ENCODE assay signal across 26 mouse cellular contexts in the genomic region with DNA sequence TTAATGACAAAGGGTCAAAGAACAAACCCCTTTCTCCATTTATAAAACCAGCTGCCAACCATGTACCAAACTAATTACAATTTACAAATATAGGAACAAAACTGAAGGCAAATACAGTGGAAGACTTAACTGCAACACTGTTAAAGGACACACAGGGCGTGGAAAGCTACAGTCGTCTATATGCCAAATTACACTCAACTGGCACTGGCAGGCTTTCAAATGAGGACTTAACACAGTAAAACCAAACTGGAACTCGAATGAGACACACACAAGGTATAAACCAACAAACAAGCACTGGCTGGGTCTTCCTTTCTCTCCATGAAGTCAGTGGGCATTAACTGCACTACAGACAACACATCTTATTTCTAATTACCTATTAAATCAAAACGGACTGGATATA.
"Had no signal": no experiment of that assay in that cellular context is flagged by ENCODE, and none has a peak within 500 bp of the region (broad histone marks: within the 10 kb centered on the region; RNA-seq: fewer than 3 reads in every experiment).

No protein-coding gene starts in this region.

- H3K4me3 ChIP-seq: gastrocnemius, adult 2 months; heart, adult 2 months; heart, embryonic 10.5 days; heart, embryonic 12.5 days; hindbrain, embryonic 10.5 days; hindbrain, embryonic 12.5 days; intestine, embryonic 15.5 days; limb, embryonic 10.5 days; limb, embryonic 12.5 days; liver, embryonic 13.5 days; liver, embryonic 15.5 days had no signal

- H3K4me1 ChIP-seq: heart, embryonic 12.5 days; liver, embryonic 13.5 days had no signal

- ATAC-seq: hindbrain, embryonic 16.5 days; inflammation-experienced regulatory T-cells, adult 6 months; intestine, embryonic 15.5 days; intestine, postnatal 0 days had no signal

- DNase-seq: gastrocnemius, adult 2 months; gastrocnemius, postnatal 10 days; gastrocnemius, postnatal 25 days; heart, adult 2 months; heart, postnatal 10 days; heart, postnatal 4 days; kidney, adult 18-20 months; kidney, adult 8-10 months; kidney, postnatal 10 days; kidney, postnatal 25 days; kidney, postnatal 4 days; liver; liver, embryonic 13.5 days had no signal

- H3K27me3 ChIP-seq: heart, embryonic 12.5 days; hindbrain, embryonic 12.5 days; intestine, embryonic 15.5 days; limb, embryonic 12.5 days; liver, embryonic 13.5 days; liver, embryonic 15.5 days had no signal

- H3K4me2 ChIP-seq: heart, embryonic 12.5 days; hindbrain, embryonic 12.5 days; hindbrain, embryonic 14.5 days; intestine, embryonic 15.5 days; limb, embryonic 12.5 days; liver, embryonic 11.5 days; liver, embryonic 13.5 days; liver, embryonic 15.5 days had no signal

- H3K9me3 ChIP-seq: heart, embryonic 10.5 days; heart, embryonic 12.5 days; hindbrain, embryonic 12.5 days; intestine, embryonic 15.5 days; limb, embryonic 10.5 days; liver, embryonic 13.5 days; liver, embryonic 15.5 days had no signal

- H3K27ac ChIP-seq: gastrocnemius, adult 2 months; heart, adult 2 months; heart, embryonic 10.5 days; hindbrain, embryonic 10.5 days; hindbrain, embryonic 12.5 days; hindbrain, embryonic 14.5 days; intestine, embryonic 15.5 days; limb, embryonic 10.5 days; limb, embryonic 12.5 days; liver, embryonic 13.5 days; liver, embryonic 15.5 days had no signal

- H3K9ac ChIP-seq: heart, embryonic 12.5 days; hindbrain, embryonic 12.5 days; hindbrain, embryonic 14.5 days; intestine, embryonic 15.5 days; limb, embryonic 12.5 days; liver, embryonic 13.5 days; liver, embryonic 15.5 days had no signal
